Mouse (Mus musculus) embryo, embryonic 11.5 days (tissue): Measurements from ENCODE around the gene Atxn3.
"Not testable (repeated sequence)": the region's sequence is repeated elsewhere in the genome, so short reads cannot be mapped to it uniquely, and the experiment has no call there.

Source experiments
- DNase-seq: peaks from one replicate; pipeline ENCODE4 v3.0.0-alpha.2; 2012; ENCODE audit warnings: low read depth, low spot score

Atxn3 gene

DNA sequence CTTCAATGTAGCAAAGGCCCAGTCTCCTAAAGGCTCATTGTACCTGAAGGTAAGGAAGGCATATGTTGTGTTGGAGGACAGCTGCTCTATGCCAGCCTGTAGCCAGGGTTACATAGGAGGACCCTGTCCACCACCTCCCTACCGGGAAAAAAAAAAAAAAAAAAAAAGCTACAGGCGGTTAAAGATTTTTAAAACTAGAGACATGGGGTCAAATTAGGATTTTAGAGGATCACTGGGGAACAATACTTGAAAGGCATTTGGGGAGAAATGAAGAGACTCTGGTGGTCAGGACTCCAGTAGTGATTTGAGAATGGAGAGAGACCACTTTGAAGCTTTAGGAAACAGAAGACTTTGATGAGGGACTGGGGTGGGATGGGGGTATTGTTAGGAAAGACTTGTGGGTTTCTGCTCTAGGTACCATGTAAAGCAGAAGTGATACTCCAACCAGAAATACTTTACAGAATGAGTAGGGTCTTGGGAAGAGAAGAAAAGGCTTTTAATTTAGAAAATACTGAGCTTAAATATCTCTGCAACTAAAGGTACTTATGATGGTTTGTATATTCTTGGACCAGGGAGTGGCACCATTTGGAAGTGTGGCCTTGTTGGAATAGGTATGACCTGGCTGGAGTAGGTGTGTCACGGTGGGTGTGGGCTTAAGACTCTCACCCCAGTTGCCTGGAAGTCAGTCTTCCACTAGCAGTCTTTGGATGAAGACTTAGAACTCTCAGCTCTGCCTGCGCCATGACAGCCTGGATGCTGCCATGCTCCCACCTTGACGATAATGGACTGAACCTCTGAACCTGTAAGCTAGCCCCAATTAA is 1.1 kb upstream of the Atxn3 start:
- DNase-seq, result not testable (repeated sequence)

DNA sequence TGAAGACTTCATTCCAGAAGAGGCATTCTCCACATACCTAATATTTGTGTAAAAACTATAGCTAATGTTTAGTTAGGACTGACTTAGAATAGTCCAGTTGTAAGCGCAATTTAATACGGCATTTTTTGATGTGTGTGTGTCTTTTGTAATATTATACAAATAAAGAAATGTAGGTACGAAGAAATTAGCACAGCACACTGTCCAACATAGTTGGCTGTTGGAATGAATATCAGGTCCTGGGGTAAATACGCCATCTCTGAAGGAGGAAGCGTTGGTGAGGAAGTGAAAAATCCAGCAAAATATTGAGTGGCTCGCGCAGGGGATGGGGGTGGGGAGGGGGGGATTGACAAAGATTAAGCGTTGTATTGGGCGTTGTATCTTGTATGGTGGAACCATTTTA is 510 bp upstream of the Atxn3 start:
- DNase-seq, result no peak

GRCm38 (mm10) chr12:101957079-101957941 is 736 bp downstream of the Atxn3 start:
- DNase-seq, result peak; percentile 20

GRCm38 (mm10) chr12:101955821-101956220 is 2.2 kb downstream of the Atxn3 start:
- not testable (repeated sequence) for DNase-seq

- DNase-seq, result no peak
These were observed 9.2 kb downstream of the Atxn3 start for GRCm38 (mm10) chr12:101948801-101949200.

DNA sequence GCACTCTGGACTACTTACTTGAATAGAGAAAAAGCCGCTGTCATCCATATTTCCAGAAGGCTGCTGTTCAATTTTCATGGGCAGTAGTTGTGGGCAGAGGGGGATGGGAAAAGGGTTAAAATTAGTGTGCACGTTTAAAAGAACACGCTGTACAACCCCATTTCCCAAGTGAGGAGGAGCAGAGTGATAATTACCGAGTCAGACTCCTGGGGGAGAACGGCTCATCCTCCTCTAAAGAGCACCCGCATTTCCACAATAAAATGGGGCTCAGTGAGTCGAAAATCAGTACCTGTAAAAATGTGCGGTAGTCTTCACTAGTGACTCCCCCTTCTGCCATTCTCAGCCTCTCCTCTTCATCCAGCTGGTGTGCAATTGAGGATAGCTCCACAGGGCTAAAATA is 10.1 kb downstream of the Atxn3 start:
- no peak for DNase-seq

DNA sequence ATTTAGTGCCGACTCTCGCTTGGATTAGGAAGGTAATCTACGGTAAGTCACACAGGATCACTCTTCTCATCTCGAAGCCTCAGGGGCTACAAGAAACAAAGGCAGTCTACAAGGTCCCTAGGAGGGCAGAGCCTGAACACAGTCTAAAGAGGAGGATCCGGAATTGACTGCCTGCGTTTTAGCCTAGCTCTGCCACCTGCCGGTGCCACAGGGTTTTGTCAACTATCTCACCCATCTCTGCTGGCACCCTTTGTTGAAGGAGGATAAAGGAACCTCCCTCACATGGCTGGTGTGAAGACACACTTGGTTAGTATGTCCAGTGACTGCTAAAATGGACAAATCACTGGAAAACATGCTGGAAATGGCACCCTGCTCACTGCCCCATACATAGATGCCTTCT is 20.5 kb downstream of the Atxn3 start:
- DNase-seq, result no peak

DNA sequence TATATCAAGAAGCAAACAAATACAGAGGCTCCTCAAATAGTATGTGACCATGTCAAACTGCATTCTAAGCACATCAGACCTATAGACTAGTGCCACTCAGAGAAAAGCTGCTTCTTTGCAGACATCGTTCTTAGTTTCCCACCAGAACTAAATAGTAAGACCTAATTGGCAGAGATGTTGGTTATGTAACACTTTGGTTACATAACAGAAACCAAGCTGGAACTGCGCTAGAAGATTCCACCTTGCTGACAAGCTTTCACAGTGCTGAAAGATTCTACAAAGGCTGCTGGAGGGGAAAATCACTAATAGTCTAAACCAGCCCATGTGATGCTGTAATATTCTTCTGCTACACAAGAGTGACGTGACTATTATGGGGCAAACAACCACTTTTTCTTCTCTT is 22.8 kb downstream of the Atxn3 start:
- DNase-seq, result no peak

DNA sequence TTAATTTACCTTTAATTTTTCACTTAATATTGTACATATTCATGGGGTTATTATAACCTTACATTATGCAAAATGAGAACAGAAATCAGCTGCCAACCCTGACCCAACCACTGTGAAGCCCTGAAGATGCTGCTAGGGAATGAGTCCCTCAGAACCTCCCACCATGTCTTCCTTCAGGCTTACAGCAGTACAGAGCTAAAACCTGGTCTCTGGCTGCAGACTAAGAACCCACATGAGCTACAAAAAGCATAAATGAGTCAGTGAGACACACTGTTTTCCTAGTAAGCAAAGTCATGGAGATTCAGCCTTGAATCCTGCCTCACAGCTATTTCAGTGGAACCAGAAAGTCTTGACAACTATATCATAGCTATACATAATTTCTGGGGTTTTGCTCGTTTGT is 29.6 kb downstream of the Atxn3 start:
- DNase-seq, result no peak

- no peak for DNase-seq
These were observed 35.7 kb downstream of the Atxn3 start for GRCm38 (mm10) chr12:101922313-101922712.

GRCm38 (mm10) chr12:101919847-101920246 is 38.2 kb downstream of the Atxn3 start:
- DNase-seq, result no peak

DNA sequence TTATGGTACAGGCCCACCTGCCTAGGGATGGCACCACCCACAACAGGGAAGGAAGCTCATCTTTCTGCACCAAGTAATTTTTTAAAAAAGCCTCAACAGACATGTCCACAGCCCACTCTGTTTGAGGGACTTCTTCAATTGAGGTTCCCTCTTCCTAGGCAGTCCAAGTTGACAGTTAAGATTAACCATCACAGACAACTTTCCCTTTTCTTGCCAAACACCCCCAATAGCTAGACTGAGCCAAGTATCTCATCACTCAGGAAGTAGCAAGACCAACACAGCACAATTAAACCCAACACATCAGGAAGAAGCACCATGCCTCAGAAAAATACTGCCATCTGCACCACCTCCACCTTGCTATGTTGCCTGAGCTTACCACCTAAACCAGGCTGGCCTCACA is 40.9 kb downstream of the Atxn3 start:
- no peak for DNase-seq

DNA sequence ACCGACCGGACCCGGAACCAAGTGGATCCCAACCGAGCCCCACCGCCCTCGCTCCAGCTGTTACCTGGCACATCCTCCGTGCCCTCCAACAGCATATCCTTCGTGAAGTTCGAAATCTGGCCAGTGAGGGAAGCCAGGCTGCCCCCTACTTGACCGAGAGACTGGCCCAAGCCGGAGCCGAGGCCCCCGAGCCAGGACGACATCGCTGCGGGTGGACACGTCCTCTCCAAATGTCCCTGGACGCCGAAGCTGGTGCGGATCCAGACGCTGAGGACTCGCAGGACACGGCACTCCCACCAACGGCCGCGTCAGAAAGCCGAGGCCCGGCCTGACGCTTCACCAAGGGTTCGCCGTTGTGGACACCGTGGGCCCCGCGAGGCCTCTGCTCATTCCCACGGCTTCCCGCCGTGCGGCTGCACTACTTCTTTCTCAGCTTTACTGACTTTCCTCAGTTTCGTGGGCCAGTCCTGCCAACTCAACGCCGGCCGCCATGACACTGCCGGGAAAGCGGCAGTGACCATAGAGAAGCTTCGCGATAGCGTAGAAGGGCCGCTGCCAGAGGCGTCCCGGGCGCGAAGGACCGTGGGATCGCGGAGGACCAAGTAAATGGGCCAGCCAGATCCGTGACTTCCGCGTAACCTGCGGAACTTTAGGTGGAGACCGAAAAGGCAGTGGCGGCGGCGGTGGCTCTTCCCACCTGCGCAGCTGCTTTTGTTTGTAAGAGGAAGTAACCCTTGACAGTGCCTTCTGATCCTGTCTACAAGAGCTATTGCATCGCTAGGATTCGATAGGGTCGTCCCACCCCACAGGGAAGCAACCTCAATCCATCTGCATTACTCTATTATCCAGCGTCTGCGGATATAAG is 45.2 kb downstream of the Atxn3 start, which contains the start of gene Trip11:
Trip11 (minus strand) TSS at position 642 of the 865 bp plus-strand sequence.
- peak; percentile 79 for DNase-seq

- DNase-seq, result no peak
These were observed 46.7 kb downstream of the Atxn3 start for GRCm38 (mm10) chr12:101911346-101911745.

- no peak for DNase-seq
These were observed 47.7 kb downstream of the Atxn3 start for GRCm38 (mm10) chr12:101910360-101910759.

GRCm38 (mm10) chr12:101905817-101906216 is 52.2 kb downstream of the Atxn3 start:
- DNase-seq, result no peak

- DNase-seq, result no peak
These were observed 53.1 kb downstream of the Atxn3 start for GRCm38 (mm10) chr12:101904906-101905305.

DNA sequence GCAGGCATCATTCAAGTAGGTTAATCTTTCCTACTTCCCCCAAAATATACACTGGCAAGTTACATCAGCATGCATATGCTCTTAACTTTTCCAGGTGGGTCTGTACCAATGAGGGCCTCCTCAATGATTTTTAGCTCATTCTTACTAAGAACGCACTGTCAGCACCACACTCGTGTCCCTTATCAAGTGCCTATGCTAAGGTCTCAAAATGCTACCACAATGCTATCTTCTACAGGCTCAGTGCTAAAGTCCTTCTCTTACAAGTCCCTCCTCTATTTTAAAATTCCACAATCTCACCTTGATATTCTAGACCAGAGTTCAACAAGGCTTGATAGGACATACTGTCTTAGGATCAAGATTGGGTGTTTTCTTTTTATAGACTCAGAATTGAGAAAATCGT is 53.9 kb downstream of the Atxn3 start:
- no peak for DNase-seq

DNA sequence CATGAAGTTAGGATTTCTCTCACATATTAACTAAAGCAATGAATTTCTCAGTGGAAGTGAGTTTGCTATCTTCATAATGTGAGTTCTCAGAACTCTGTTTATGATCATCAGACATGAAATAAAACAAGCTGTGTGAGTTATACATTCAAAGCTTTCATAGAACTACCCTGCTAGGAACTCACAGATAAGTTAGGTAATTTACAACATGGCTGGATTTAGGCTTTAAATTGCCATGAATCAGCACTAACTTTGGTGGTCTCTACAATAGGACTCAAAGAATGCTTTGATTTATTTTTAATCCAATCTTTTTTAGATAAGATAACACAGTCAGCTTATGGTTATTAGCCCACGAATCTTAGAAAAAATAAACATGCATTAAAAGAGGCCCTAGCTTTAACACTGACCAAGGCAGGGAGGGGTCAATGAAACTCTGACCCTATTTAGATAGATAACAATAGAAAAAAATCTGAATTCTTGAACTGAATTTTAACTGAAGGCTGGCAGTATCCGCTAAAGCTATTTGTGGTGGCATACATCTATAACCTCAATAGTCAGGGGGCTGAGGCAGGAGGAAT is 58.3 kb downstream of the Atxn3 start:
- DNase-seq, result no peak

DNA sequence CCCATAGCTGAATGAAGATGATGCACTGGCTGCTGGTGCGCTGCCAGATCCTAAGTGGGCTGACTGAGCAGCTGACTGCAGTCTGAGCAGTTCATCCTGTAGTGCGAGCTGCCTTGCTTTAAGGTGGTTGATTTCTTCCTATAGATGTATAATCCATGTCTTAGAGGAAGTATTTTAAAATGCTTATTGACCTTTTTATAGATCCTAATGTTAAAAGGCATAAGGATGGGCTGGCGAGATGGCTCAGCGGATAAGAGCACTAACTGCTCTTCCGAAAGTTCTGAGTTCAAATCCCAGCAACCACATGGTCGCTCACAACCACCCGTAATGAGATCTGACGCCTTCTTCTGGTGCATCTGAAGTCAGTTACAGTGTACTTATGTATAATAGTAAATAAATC is 59.1 kb downstream of the Atxn3 start:
- no peak for DNase-seq

- DNase-seq, result no peak
These were observed 60.9 kb downstream of the Atxn3 start for GRCm38 (mm10) chr12:101897113-101897512.
